Mouse (Mus musculus) liver, embryonic 14.5 days (tissue): Measurements from ENCODE around the gene Olfr424. TPM values are rescaled to one million over a fixed set of nuclear protein-coding genes. Genes with fewer than 3 reads are reported as not detected.

ENCODE experiments used
- ATAC-seq: fragments of 200-750 bp; cut with Nextera tagmentation; 2 replicates; pipeline ENCODE4 v1.8.0; 2017; ENCODE audit warnings: moderate number of reproducible peaks, mild to moderate bottlenecking, moderate library complexity; ENCODE audit not compliant: insufficient read depth
- DNase-seq, 3 experiments: peaks; one replicate each; pipeline ENCODE4 v3.0.0-alpha.2; 2012 to 2013; ENCODE audit warnings: low read depth in 3 of 3, low spot score in 3 of 3
- H3K27ac ChIP-seq: fragments of 300-500 bp; sonication (generic); 2 replicates; pipeline ENCODE4 v1.5.1; 2014; ENCODE audit warnings: moderate library complexity, mild to moderate bottlenecking, control low read depth, inconsistent platforms
- H3K27me3 ChIP-seq: fragments of 300-500 bp; sonication (generic); 2 replicates; pipeline ENCODE4 v1.6.1; 2014; ENCODE audit warnings: mild to moderate bottlenecking, low read length, moderate library complexity; ENCODE audit not compliant: control insufficient read depth, insufficient read depth
- H3K36me3 ChIP-seq: fragments of 300-500 bp; sonication (generic); replicated peaks from 2 replicates; pipeline ENCODE4 v1.6.1; 2014; ENCODE audit warnings: low read depth; ENCODE audit not compliant: control insufficient read depth, insufficient read depth
- H3K4me1 ChIP-seq, 2 experiments: fragments of 200-500 bp in 1 of 2; fragments of 300-500 bp in 1 of 2; sonication (generic) in 1 of 2; replicated peaks; 2 replicates each; pipeline ENCODE4 v1.6.1; 2012 to 2014; ENCODE audit warnings: antibody characterized with exemption in 1 of 2, inconsistent platforms in 1 of 2, low read length in 1 of 2; ENCODE audit not compliant: control insufficient read depth in 2 of 2, insufficient read depth in 2 of 2
- H3K4me2 ChIP-seq: fragments of 300-500 bp; sonication (generic); 2 replicates; pipeline ENCODE4 v1.6.1; 2014; ENCODE audit warnings: low read depth, mild to moderate bottlenecking, control low read depth, moderate library complexity
- H3K4me3 ChIP-seq, 2 experiments: fragments of 200-500 bp in 1 of 2; fragments of 300-500 bp in 1 of 2; sonication (generic) in 1 of 2; 2 replicates each; pipeline ENCODE4 v1.5.1; 2012 to 2014; ENCODE audit warnings: low read depth in 2 of 2, low read length in 2 of 2, mild to moderate bottlenecking in 2 of 2, control low read depth in 1 of 2, inconsistent platforms in 1 of 2, moderate library complexity in 1 of 2; ENCODE audit not compliant: insufficient read depth in 1 of 2
- H3K9ac ChIP-seq: fragments of 300-500 bp; sonication (generic); replicated peaks from 2 replicates; pipeline ENCODE4 v1.6.1; 2014; ENCODE audit warnings: mild to moderate bottlenecking, control low read depth, moderate library complexity
- H3K9me3 ChIP-seq: fragments of 300-500 bp; sonication (generic); 2 replicates; pipeline ENCODE4 v1.6.1; 2016; ENCODE audit warnings: low read length, mixed read lengths; ENCODE audit not compliant: control insufficient read depth
- CTCF ChIP-seq: IDR thresholded peaks from 2 replicates; pipeline ENCODE4 v1.5.1; 2016; ENCODE audit warnings: antibody characterized with exemption, low read depth, control low read depth
- EP300 ChIP-seq: IDR thresholded peaks from 2 replicates; pipeline ENCODE4 v1.6.1; 2016; ENCODE audit warnings: antibody characterized with exemption, low read depth
- WGBS: fragments of 180-500 bp; shearing (Covaris S2); extraction: QIAGEN DNeasy Blood & Tissue Kit; methylation state at CpG from one replicate; pipeline ENCODE4 v1.1.7; 2014; ENCODE audit not compliant: insufficient replicate concordance; 5-methylcytosine and 5-hydroxymethylcytosine counted together
- polyA plus RNA-seq, 2 experiments: library from polyadenylated mRNA; depleted of rRNA in 1 of 2; stranded (reverse) in 1 of 2; unstranded in 1 of 2; fragments of >200 nt; fragmentation: Nextera tagmentation in 1 of 2; extraction: Ambion mirVana in 1 of 2; gene quantifications; 2 replicates each; pipeline versions ENCODE4 v1.2.1 to v1.2.3; 2012 to 2014

Olfr424 gene
- polyA plus RNA-seq, 2 experiments: not detected

DNA sequence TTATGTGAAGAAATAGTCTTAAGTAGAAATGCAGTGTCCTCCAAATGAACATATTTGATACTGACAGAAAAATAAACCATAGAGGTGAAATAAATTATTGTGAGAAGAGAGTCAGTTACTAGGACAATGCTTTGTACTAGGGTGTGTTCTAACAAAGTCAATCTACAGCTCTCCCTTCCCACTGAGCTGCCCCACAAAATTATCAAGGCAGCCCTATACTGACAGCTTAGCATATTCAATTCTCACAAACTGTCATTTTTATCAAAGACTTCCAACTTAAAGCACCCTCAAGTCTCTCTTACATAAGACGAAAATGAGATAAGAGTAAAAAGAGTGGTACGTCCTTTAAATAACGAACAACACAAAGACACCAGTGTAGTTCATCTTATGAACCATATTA lies 26.3 kb downstream of the Olfr424 start:
- ATAC-seq: no peak
- DNase-seq: no peak
- H3K27ac ChIP-seq: no peak overlapping the region
- peaks cover 0 to 7% of the 10 kb centered on the region in 2 experiments; a peak in 2 of 4 replicates for H3K4me1 ChIP-seq
- no peak overlapping the region for H3K4me2 ChIP-seq
- H3K9ac ChIP-seq: no peak overlapping the region
- WGBS: 36% methylated on average over 3 of the region's 3 CpGs
- TF ChIP-seq EP300: peak; percentile 22; the same call in 1 of the 2 replicates
- no peak for TF ChIP-seq CTCF
- no peak overlapping the region for H3K4me3 ChIP-seq
- H3K9me3 ChIP-seq: no peaks in the 10 kb centered on the region
- no peaks in the 10 kb centered on the region for H3K36me3 ChIP-seq
- H3K27me3 ChIP-seq: no peaks in the 10 kb centered on the region

DNA sequence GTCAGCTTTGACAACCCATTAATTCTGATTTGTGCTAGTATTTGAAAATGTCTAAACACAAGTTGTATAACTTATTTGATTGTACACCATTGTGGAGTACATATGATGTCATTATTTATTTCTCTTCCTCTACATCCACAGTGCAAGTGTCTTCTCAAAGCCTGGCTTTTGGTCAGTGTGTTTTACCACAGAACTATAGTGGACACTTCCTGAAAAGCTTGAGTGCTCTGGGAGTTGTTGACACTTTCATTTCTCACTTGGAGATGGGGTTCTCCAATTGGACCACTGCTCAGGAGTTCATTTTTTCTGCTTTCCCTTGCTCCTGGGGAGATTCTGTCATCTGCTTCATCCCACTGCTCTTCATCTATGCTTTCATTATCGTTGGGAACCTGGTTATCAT lies 27.2 kb downstream of the Olfr424 start:
- no peak for ATAC-seq
- no peak overlapping the region for H3K4me3 ChIP-seq

DNA sequence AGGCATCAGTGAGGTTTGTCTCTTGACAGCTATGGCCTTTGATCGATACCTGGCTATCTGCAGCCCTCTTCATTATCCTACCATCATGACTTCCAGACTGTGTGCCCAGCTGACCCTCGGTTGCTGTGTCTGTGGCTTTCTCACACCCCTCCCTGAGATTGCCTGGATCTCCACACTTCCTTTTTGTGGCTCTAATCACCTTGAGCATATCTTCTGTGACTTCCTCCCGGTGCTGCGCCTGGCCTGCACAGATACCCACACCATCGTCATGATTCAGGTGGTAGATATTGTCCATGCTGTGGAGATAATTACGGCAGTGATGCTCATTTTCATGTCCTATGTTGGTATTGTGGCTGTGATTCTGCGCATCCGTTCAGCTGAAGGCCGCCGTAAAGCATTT lies 27.8 kb downstream of the Olfr424 start:
- ATAC-seq: peak; percentile 52
- H3K36me3 ChIP-seq: no peaks in the 10 kb centered on the region
- H3K4me3 ChIP-seq: no peak overlapping the region
- H3K4me1 ChIP-seq: peaks cover 0 to 7% of the 10 kb centered on the region in 2 experiments; a peak in 2 of 4 replicates
- TF ChIP-seq CTCF: no peak
- no peak for TF ChIP-seq EP300
- H3K9me3 ChIP-seq: no peaks in the 10 kb centered on the region
- H3K9ac ChIP-seq: no peak overlapping the region
- whole genome bisulfite sequencing: 32% methylated on average over 10 of the region's 10 CpGs
- H3K4me2 ChIP-seq: no peak overlapping the region
- no peak for DNase-seq
- no peaks in the 10 kb centered on the region for H3K27me3 ChIP-seq
- no peak overlapping the region for H3K27ac ChIP-seq

More for the DNA sequence above, 27.2 kb downstream of the Olfr424 start:
- Histone ChIP-seq H3K4me1 (peaks cover 0 to 7% of the 10 kb centered on the region in 2 experiments; a peak in 2 of 4 replicates), H3K27me3 (no peaks in the 10 kb centered on the region), H3K9me3 (no peaks in the 10 kb centered on the region), H3K36me3 (no peaks in the 10 kb centered on the region), H3K27ac (no peak overlapping the region), H3K9ac (no peak overlapping the region), H3K4me2 (no peak overlapping the region)
- 58% methylated on average over 1 of the region's 1 CpGs for WGBS
- no peak for DNase-seq
- TF ChIP-seq CTCF: no peak
- TF ChIP-seq EP300: no peak

DNA sequence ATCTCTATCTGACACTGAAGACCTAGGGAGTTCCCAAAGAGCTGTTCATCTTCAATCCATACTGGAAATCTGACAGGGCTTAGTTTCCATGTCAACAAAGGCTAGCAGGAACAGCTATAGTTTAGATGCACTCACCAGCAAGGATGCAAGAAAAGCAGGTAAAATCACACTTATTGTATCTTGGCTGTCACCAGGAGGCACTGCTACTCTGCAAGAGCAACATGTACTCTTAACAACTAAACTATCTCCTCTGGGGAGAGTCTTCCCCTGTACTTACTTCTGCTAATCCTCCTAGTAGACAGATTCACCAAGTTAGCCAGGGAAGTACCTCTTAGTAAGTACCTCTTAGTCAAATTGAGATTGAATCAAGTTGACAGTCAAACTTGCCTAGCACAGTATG lies 37.7 kb downstream of the Olfr424 start:
- DNase-seq (peak in 1 of 3 experiments; percentile 61), ATAC-seq (no peak)
- H3K36me3 ChIP-seq: peaks cover under 1% of the 10 kb centered on the region
- H3K4me1 ChIP-seq: peaks cover 15 to 18% of the 10 kb centered on the region in 2 experiments
- TF ChIP-seq EP300 (no peak), CTCF (peak; percentile 56)
- no peak overlapping the region for H3K4me2 ChIP-seq
- H3K4me3 ChIP-seq: no peak overlapping the region
- H3K27me3 ChIP-seq: no peaks in the 10 kb centered on the region
- H3K27ac ChIP-seq: no peak overlapping the region; the same call in 1 of the 2 replicates
- no peaks in the 10 kb centered on the region for H3K9me3 ChIP-seq
- H3K9ac ChIP-seq: no peak overlapping the region

DNA sequence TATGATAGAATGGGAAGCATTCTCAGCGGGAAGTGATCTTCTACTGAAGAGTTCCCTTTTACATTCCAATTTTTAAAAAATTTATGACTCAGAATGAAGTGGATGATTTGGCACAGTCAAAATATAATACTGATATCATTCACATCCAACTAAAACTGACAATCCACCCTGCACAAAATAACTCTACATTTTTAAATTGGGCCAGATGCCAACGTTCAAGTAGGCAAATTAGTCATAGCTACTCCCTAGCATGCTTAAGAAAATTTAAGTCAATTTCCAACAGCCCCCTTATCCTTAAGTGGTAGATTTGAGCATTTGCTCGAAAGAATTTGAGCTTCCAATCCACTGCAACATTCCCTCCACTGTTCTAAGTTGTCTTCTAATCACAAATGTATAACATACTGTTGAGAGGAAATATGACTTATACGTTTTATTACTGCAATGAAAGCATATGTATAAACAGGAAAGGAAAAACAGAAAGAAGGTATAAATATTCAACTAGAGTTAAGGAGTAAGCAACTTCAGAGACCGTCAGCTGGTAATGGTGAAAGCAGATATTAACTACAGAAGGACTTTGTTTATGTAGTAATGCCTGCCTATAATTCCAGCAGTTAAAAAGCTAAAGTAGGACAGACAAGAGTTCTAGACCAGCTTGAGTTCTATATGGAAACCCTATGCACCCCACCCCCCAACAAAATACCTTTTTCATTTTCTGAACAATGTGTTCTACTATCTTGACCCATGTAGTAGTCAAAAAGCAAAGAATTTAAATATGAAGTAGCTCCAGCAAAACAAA lies 39.6 kb downstream of the Olfr424 start:
- 47% methylated on average over 5 of the region's 5 CpGs for WGBS
- peak; percentile 36; the same call in 1 of the 2 replicates for ATAC-seq
- H3K4me2 ChIP-seq: peak overlapping the region; percentile 95

More for the DNA sequence above, 39.6 kb downstream of the Olfr424 start:
- H3K27ac ChIP-seq: peak overlapping the region; percentile 98
- peaks cover 21 to 24% of the 10 kb centered on the region in 2 experiments for H3K4me1 ChIP-seq
- no peak for TF ChIP-seq EP300
- no peak for TF ChIP-seq CTCF
- no peaks in the 10 kb centered on the region for H3K9me3 ChIP-seq
- H3K4me3 ChIP-seq: peak overlapping the region in 1 of 2 experiments; percentile 33; a peak in 2 of 4 replicates
- H3K27me3 ChIP-seq: no peaks in the 10 kb centered on the region
- H3K36me3 ChIP-seq: peaks cover 16% of the 10 kb centered on the region
- peak overlapping the region; percentile 73 for H3K9ac ChIP-seq
- no peak for DNase-seq
